Mouse (Mus musculus) small intestine, adult 10 weeks (tissue): ENCODE measurements around the gene Med12l. TPM values are rescaled to one million over a fixed set of nuclear protein-coding genes. Genes with fewer than 3 reads are reported as not detected.

Experiments used
- polyA plus RNA-seq: library from polyadenylated mRNA; stranded (reverse); fragments of 350-450 nt; fragmentation: Illumina TruSeq; extraction: RNeasy Lipid Tissue Mini Kit (QIAGEN cat#74804); gene quantifications from one replicate; pipeline ENCODE4 v1.2.3, GENCODE M21; 2014; ENCODE audit warnings: low replicate concordance

The Med12l gene
- 0.78 TPM for polyA plus RNA-seq

DNA sequence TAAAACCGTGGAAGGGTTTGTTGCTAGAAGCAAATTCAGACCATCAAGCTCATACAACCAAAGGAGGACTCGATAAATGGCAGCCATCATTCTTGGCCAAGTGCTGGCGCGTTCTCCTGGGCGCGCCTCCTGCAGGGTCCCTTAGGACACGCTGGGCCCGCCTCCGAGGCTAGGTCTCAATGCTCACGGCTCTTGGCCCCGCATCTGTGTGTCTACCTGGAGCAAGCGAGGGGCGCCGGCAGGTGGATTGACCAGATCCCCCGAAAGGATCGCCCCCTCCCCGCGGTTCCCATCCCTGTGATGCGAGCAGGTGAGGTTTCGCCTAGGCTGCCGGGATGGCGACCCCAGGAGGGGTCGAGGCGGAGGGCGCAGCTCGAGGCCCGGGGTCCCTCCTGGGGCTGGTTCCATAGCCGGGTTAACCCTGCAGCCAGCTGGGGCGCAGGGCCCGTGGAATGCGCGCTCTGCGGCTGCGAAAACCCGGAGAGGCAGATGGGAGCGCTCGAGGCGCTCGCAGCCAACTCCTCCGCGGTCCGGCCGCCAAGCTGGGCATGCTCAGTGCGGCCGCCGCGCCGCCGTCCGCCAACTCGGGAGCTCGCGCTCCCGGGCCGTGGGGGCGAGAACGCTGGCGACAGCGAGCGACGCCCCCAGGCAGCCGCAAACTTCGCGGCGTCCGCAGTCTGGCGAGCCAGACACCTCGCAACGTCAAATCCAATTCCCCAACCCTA lies at the start of gene Med12l:
Gene Med12l (plus strand): TSS at position 555 of the 725 bp plus-strand sequence.

GRCm38 (mm10) chr3:59101218-59101986 lies 95.8 kb downstream of the Med12l start, which contains the start of gene Gpr171:
Gene Gpr171 (minus strand): TSS chr3:59101821.

DNA sequence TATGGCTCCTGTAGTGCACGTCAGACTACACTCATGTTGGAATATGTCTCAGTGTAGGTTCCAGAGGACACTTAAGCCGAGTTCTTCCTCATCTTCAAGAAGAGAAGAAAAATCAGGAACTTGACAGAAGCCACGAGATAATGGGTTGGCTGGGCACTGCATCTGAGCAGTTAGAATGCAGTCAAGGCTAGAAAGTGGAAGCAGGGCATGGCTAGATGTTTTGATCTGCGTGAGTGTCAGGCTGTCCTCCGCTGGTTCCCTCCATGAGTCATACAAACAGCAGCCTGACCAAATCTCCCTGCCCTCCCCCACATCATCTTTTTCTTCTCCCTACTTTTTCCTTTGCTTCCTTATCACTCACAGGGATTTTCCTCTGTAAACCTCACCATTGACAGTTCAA lies 147.8 kb downstream of the Med12l start, which contains the start of gene P2ry14:
Gene P2ry14 (minus strand): TSS at position 195 of the 400 bp plus-strand sequence.

DNA sequence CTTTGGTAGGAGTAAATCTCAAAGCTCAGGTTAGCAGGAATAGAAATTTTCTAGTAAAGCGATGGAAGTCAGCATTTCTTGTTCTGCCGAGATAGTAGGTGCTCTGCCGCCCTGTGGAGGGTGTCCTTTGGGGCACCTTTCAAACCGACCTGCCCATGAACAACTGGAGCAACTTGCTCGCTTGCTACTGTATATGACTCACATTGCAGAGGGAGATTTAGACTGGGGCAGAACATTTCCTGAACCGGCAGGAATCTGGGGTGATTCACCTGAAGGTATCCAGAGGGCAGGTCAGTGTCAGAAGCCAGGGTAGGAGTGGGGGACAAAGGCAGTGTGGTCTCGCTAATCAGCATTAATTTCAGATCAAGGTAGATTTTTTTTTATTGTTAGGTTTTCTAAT lies 189.3 kb downstream of the Med12l start, which contains the start of gene Gpr87:
Gene Gpr87 (minus strand): TSS at position 167 of the 400 bp plus-strand sequence.

GRCm38 (mm10) chr3:59210727-59211126 lies 205.1 kb downstream of the Med12l start, which contains the start of gene P2ry13:
Gene P2ry13 (minus strand): TSS chr3:59210882.

DNA sequence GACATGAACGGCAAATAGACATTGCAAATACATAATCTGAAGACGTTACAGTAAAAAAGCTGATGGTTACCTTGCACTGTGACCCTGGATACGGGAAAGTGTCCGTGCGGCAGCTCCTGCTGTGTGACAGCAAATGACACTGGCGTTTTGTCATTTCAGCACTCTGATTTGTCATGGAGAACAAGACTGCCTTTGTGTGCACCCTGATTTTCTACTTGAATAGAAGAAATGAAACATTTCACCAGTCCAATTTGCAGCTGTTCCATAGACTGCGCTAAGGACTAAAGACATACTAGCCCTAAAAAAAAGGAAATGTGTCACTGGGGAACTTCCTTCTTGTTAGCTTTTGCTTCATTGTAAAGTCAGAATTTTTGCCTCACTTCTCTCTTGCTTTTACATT lies 257.1 kb downstream of the Med12l start, which contains the start of gene P2ry12:
Gene P2ry12 (minus strand): TSS at position 168 of the 400 bp plus-strand sequence.

GRCm38 (mm10) chr3:59344065-59344905 lies 338.7 kb downstream of the Med12l start, which contains the start of gene Igsf10:
Gene Igsf10 (minus strand): TSS chr3:59344394.

Other genes with a start within 250 kb of the Med12l start
- gene Mindy4b-ps, start 183.5 kb upstream of the Med12l start, polyA plus RNA-seq: not detected
- not detected for gene Clrn1, start 120.5 kb upstream of the Med12l start, polyA plus RNA-seq
- 10.6 TPM for gene Gpr171, start 96.0 kb downstream of the Med12l start, polyA plus RNA-seq
- gene P2ry14, start 147.8 kb downstream of the Med12l start, polyA plus RNA-seq: 32.6 TPM
- not detected for gene Gpr87, start 189.3 kb downstream of the Med12l start, polyA plus RNA-seq
- gene P2ry13, start 205.1 kb downstream of the Med12l start, polyA plus RNA-seq: 10.0 TPM